Mouse (Mus musculus): ENCODE results near the gene Lingo4. TPM values are rescaled to one million over a fixed set of nuclear protein-coding genes. Genes with fewer than 3 reads are reported as not detected.

Gene Lingo4
- polyA plus RNA-seq, 1 experiment from 2014 or later, result 0.51 TPM

- no peak for ATAC-seq (ENCODE audit: insufficient number of reproducible peaks, insufficient read depth, low FRiP score, low read depth)
- no peaks in the 10 kb centered on the region for H3K4me1 ChIP-seq (ENCODE audit: control insufficient read depth, insufficient read depth, low read length)
- no peak overlapping the region for H3K4me3 ChIP-seq (ENCODE audit: low read depth, low read length)
- H3K27ac ChIP-seq (ENCODE audit: low read length), result no peak overlapping the region
- no peaks in the 10 kb centered on the region for H3K27me3 ChIP-seq (ENCODE audit: control insufficient read depth, insufficient read depth, low read length)
- 80% methylated on average over 5 of the region's 5 CpGs for WGBS
- no peak overlapping the region for H3K4me2 ChIP-seq (replicated peaks; ENCODE audit: low read depth, low read length)
- H3K9me3 ChIP-seq (ENCODE audit: control insufficient read depth, low read depth, low read length), result no peaks in the 10 kb centered on the region
- H3K36me3 ChIP-seq (ENCODE audit: control insufficient read depth, insufficient read depth, low read length), result no peaks in the 10 kb centered on the region
- no peak overlapping the region for H3K9ac ChIP-seq (replicated peaks; ENCODE audit: low read depth, low read length)
Measured at GRCm38 (mm10) chr3:94391001-94391400, 7.3 kb upstream of the Lingo4 start.

- H3K4me2 ChIP-seq (replicated peaks; ENCODE audit: low read depth, low read length), result no peak overlapping the region
- WGBS, result 75% methylated on average over 2 of the region's 2 CpGs
- H3K9me3 ChIP-seq (ENCODE audit: control insufficient read depth, low read depth, low read length), result no peaks in the 10 kb centered on the region
- no peak overlapping the region for H3K9ac ChIP-seq (replicated peaks; ENCODE audit: low read depth, low read length)
- H3K4me1 ChIP-seq (ENCODE audit: control insufficient read depth, insufficient read depth, low read length), result no peaks in the 10 kb centered on the region
- H3K4me3 ChIP-seq (ENCODE audit: low read depth, low read length), result no peak overlapping the region
- H3K27me3 ChIP-seq (ENCODE audit: control insufficient read depth, insufficient read depth, low read length), result no peaks in the 10 kb centered on the region
- H3K27ac ChIP-seq (ENCODE audit: low read length), result no peak overlapping the region
- no peak for ATAC-seq (ENCODE audit: insufficient number of reproducible peaks, insufficient read depth, low FRiP score, low read depth)
- no peaks in the 10 kb centered on the region for H3K36me3 ChIP-seq (ENCODE audit: control insufficient read depth, insufficient read depth, low read length)
Measured at GRCm38 (mm10) chr3:94392128-94392527, 6.2 kb upstream of the Lingo4 start.

- Histone ChIP-seq H3K9me3 (ENCODE audit: control insufficient read depth, low read depth, low read length) (no peaks in the 10 kb centered on the region), H3K27ac (ENCODE audit: low read length) (no peak overlapping the region), H3K9ac (replicated peaks; ENCODE audit: low read depth, low read length) (no peak overlapping the region), H3K4me3 (ENCODE audit: low read depth, low read length) (no peak overlapping the region), H3K36me3 (ENCODE audit: control insufficient read depth, insufficient read depth, low read length) (no peaks in the 10 kb centered on the region), H3K4me2 (replicated peaks; ENCODE audit: low read depth, low read length) (no peak overlapping the region), H3K4me1 (ENCODE audit: control insufficient read depth, insufficient read depth, low read length) (no peaks in the 10 kb centered on the region), H3K27me3 (ENCODE audit: control insufficient read depth, insufficient read depth, low read length) (no peaks in the 10 kb centered on the region)
- 67% methylated on average over 4 of the region's 4 CpGs for WGBS
- no peak for ATAC-seq (ENCODE audit: insufficient number of reproducible peaks, insufficient read depth, low FRiP score, low read depth)
Measured at GRCm38 (mm10) chr3:94393049-94393448, 5.3 kb upstream of the Lingo4 start.

- no peak for ATAC-seq (ENCODE audit: insufficient number of reproducible peaks, insufficient read depth, low FRiP score, low read depth)
- no peak overlapping the region for H3K27ac ChIP-seq (ENCODE audit: low read length)
- H3K27me3 ChIP-seq (ENCODE audit: control insufficient read depth, insufficient read depth, low read length), result no peaks in the 10 kb centered on the region
- no peaks in the 10 kb centered on the region for H3K9me3 ChIP-seq (ENCODE audit: control insufficient read depth, low read depth, low read length)
- no peaks in the 10 kb centered on the region for H3K36me3 ChIP-seq (ENCODE audit: control insufficient read depth, insufficient read depth, low read length)
- no peak overlapping the region for H3K4me2 ChIP-seq (replicated peaks; ENCODE audit: low read depth, low read length)
- no peak overlapping the region for H3K9ac ChIP-seq (replicated peaks; ENCODE audit: low read depth, low read length)
- 0 out of 2 replicates have a peak, but pooled peaks cover 2% of the 10 kb centered on the region for H3K4me1 ChIP-seq (ENCODE audit: control insufficient read depth, insufficient read depth, low read length)
- 74% methylated on average over 1 of the region's 1 CpGs for WGBS
- H3K4me3 ChIP-seq (ENCODE audit: low read depth, low read length), result no peak overlapping the region
Measured at GRCm38 (mm10) chr3:94396336-94396735, 2.0 kb upstream of the Lingo4 start.

DNA sequence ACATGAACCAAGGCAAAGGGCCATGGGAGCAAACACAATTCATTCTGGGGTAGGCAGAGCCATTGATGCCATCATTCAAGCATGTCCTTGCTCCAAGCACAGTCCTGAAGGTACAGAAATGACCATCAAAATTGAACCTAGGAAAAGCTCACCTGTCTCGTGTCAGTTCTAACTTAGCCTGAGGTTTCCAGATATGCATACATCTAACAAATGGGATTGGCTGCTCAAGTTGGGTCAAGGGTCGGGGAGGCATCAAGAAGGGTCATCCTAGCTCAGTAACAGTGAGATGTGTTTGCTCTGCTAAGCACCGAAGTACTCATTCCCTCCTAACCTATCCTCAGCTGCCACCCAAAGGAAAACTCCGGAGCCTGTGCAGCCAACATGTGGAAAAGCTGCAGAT lies 1.5 kb upstream of the Lingo4 start:
- Histone ChIP-seq H3K36me3 (ENCODE audit: control insufficient read depth, insufficient read depth, low read length) (no peaks in the 10 kb centered on the region), H3K4me2 (replicated peaks; ENCODE audit: low read depth, low read length) (no peak overlapping the region), H3K9ac (replicated peaks; ENCODE audit: low read depth, low read length) (no peak overlapping the region), H3K27me3 (ENCODE audit: control insufficient read depth, insufficient read depth, low read length) (no peaks in the 10 kb centered on the region), H3K9me3 (ENCODE audit: control insufficient read depth, low read depth, low read length) (no peaks in the 10 kb centered on the region), H3K27ac (ENCODE audit: low read length) (no peak overlapping the region), H3K4me3 (ENCODE audit: low read depth, low read length) (no peak overlapping the region), H3K4me1 (ENCODE audit: control insufficient read depth, insufficient read depth, low read length) (0 out of 2 replicates have a peak, but pooled peaks cover 2% of the 10 kb centered on the region)
- no peak for ATAC-seq (ENCODE audit: insufficient number of reproducible peaks, insufficient read depth, low FRiP score, low read depth)
- WGBS, result 78% methylated on average over 4 of the region's 4 CpGs

- 3% methylated on average over 20 of the region's 20 CpGs for WGBS
- no peaks in the 10 kb centered on the region for H3K27me3 ChIP-seq (ENCODE audit: control insufficient read depth, insufficient read depth, low read length)
- peak overlapping the region; percentile 18; the same call in 1 of the 2 replicates for H3K9ac ChIP-seq (replicated peaks; ENCODE audit: low read depth, low read length)
Measured at GRCm38 (mm10) chr3:94398943-94399481, 695 bp downstream of the Lingo4 start.

DNA sequence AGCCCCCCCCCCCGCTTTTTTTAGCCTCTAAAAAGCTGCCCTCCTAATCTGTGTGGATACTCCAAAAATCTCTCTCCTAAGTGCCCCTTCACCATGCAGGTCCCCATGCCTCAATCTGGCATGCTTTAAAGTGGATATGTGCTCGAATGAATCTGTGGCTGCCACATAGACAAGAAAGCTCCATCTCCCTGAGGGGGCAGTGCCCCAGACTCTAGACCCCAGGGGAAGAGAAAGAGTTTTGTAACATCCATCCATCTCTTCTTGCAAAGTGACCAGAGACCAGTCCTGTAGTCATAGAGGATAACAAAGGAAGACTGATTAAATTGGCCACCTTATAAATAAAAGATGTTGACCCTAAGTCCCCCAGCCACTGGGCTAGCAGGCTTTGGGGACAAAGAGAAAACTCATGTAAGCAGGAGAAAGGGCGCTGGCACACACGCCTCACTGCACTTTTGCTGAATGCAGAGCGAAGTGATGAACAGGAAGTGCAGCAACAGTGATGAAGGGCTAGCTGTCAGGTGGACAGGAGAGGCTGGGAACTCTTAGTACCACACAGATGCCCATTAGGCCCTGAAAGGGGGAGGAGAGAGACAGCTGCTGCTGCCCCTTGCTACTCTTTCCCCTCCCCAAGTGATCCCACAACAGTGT lies 1.5 kb downstream of the Lingo4 start:
- no peaks in the 10 kb centered on the region for H3K9me3 ChIP-seq (ENCODE audit: control insufficient read depth, low read depth, low read length)
- 44% methylated on average over 5 of the region's 5 CpGs for WGBS
- H3K4me2 ChIP-seq (replicated peaks; ENCODE audit: low read depth, low read length), result no peak overlapping the region
- H3K4me3 ChIP-seq (ENCODE audit: low read depth, low read length), result no peak overlapping the region
- H3K27ac ChIP-seq (ENCODE audit: low read length), result no peak overlapping the region
- H3K36me3 ChIP-seq (ENCODE audit: control insufficient read depth, insufficient read depth, low read length), result no peaks in the 10 kb centered on the region
- no peak for ATAC-seq (ENCODE audit: insufficient number of reproducible peaks, insufficient read depth, low FRiP score, low read depth)
- no peak overlapping the region for H3K9ac ChIP-seq (replicated peaks; ENCODE audit: low read depth, low read length)
- 0 out of 2 replicates have a peak, but pooled peaks cover 2% of the 10 kb centered on the region for H3K4me1 ChIP-seq (ENCODE audit: control insufficient read depth, insufficient read depth, low read length)
- H3K27me3 ChIP-seq (ENCODE audit: control insufficient read depth, insufficient read depth, low read length), result no peaks in the 10 kb centered on the region

More at GRCm38 (mm10) chr3:94398943-94399481, 695 bp downstream of the Lingo4 start:
- ATAC-seq (ENCODE audit: insufficient number of reproducible peaks, insufficient read depth, low FRiP score, low read depth), result no peak
- no peak overlapping the region for H3K27ac ChIP-seq (ENCODE audit: low read length)
- no peaks in the 10 kb centered on the region for H3K9me3 ChIP-seq (ENCODE audit: control insufficient read depth, low read depth, low read length)
- peak overlapping the region; percentile 20 for H3K4me3 ChIP-seq (ENCODE audit: low read depth, low read length)
- H3K4me1 ChIP-seq (ENCODE audit: control insufficient read depth, insufficient read depth, low read length), result 0 out of 2 replicates have a peak, but pooled peaks cover 2% of the 10 kb centered on the region
- peak overlapping the region; percentile 54 for H3K4me2 ChIP-seq (replicated peaks; ENCODE audit: low read depth, low read length)
- no peaks in the 10 kb centered on the region for H3K36me3 ChIP-seq (ENCODE audit: control insufficient read depth, insufficient read depth, low read length)

GRCm38 (mm10) chr3:94402451-94402850 lies 4.1 kb downstream of the Lingo4 start:
- no peaks in the 10 kb centered on the region for H3K36me3 ChIP-seq (ENCODE audit: control insufficient read depth, insufficient read depth, low read length)
- no peak overlapping the region for H3K27ac ChIP-seq (ENCODE audit: low read length)
- no peak overlapping the region for H3K4me3 ChIP-seq (ENCODE audit: low read depth, low read length)
- no peaks in the 10 kb centered on the region for H3K27me3 ChIP-seq (ENCODE audit: control insufficient read depth, insufficient read depth, low read length)
- 0 out of 2 replicates have a peak, but pooled peaks cover 2% of the 10 kb centered on the region for H3K4me1 ChIP-seq (ENCODE audit: control insufficient read depth, insufficient read depth, low read length)
- no peaks in the 10 kb centered on the region for H3K9me3 ChIP-seq (ENCODE audit: control insufficient read depth, low read depth, low read length)
- no peak for ATAC-seq (ENCODE audit: insufficient number of reproducible peaks, insufficient read depth, low FRiP score, low read depth)
- 59% methylated on average over 8 of the region's 8 CpGs for WGBS
- no peak overlapping the region for H3K4me2 ChIP-seq (replicated peaks; ENCODE audit: low read depth, low read length)
- H3K9ac ChIP-seq (replicated peaks; ENCODE audit: low read depth, low read length), result no peak overlapping the region

All from stomach, embryonic 14.5 days (tissue).